Mouse (Mus musculus) kidney, embryonic 16.5 days (tissue): ENCODE results near the gene H2-DMa. TPM values are rescaled to one million over a fixed set of nuclear protein-coding genes. Genes with fewer than 3 reads are reported as not detected.

Source experiments
- ATAC-seq: fragments of 200-750 bp; cut with Nextera tagmentation; 2 replicates; pipeline ENCODE4 v1.8.0; 2017; ENCODE audit warnings: moderate TSS enrichment; ENCODE audit not compliant: low FRiP score, low TSS enrichment
- H3K27ac ChIP-seq: fragments of 300-500 bp; sonication (generic); 2 replicates; pipeline ENCODE4 v1.5.1; 2014; ENCODE audit warnings: low read length
- H3K27me3 ChIP-seq: fragments of 300-500 bp; sonication (generic); 2 replicates; pipeline ENCODE4 v1.6.1; 2014; ENCODE audit warnings: low read length, control low read depth, mixed read lengths; ENCODE audit not compliant: insufficient read depth
- H3K36me3 ChIP-seq: fragments of 300-500 bp; sonication (generic); 2 replicates; pipeline ENCODE4 v1.6.1; 2014; ENCODE audit warnings: low read length, control low read depth, mixed read lengths; ENCODE audit not compliant: insufficient read depth
- H3K4me1 ChIP-seq: fragments of 300-500 bp; sonication (generic); 2 replicates; pipeline ENCODE4 v1.6.1; 2014; ENCODE audit warnings: low read length, control low read depth, mixed read lengths; ENCODE audit not compliant: insufficient read depth
- H3K4me2 ChIP-seq: fragments of 300-500 bp; sonication (generic); replicated peaks from 2 replicates; pipeline ENCODE4 v1.6.1; 2014; ENCODE audit warnings: low read depth, low read length
- H3K4me3 ChIP-seq: fragments of 300-500 bp; sonication (generic); 2 replicates; pipeline ENCODE4 v1.5.1; 2014; ENCODE audit warnings: mild to moderate bottlenecking, low read length
- H3K9ac ChIP-seq: fragments of 300-500 bp; sonication (generic); replicated peaks from 2 replicates; pipeline ENCODE4 v1.6.1; 2014; ENCODE audit warnings: low read length
- H3K9me3 ChIP-seq: fragments of 300-500 bp; sonication (generic); 2 replicates; pipeline ENCODE4 v1.6.1; 2016; ENCODE audit warnings: low read length, control low read depth
- WGBS: fragments of 180-500 bp; shearing (Covaris S2); extraction: QIAGEN DNeasy Blood & Tissue Kit; methylation state at CpG from one replicate; pipeline ENCODE4 v1.1.7; 2014; 5-methylcytosine and 5-hydroxymethylcytosine counted together
- polyA plus RNA-seq: library from polyadenylated mRNA; unstranded; fragments of >200 nt; fragmentation: Nextera tagmentation; extraction: Ambion mirVana; gene quantifications from 2 replicates; pipeline ENCODE4 v1.2.1, GENCODE M21; 2015

Gene H2-DMa
- polyA plus RNA-seq, 1 experiment from 2014 or later = 19.0 TPM

- 45% methylated on average over 19 of the region's 19 CpGs for WGBS
- Histone ChIP-seq H3K4me3 (no peak overlapping the region), H3K27me3 (no peaks in the 10 kb centered on the region)
Observed at GRCm38 (mm10) chr17:34130073-34130947, 11.0 kb downstream of the H2-DMa start.

GRCm38 (mm10) chr17:34131911-34132310 lies 12.6 kb downstream of the H2-DMa start:
- no peak for ATAC-seq
- Histone ChIP-seq H3K27ac (no peak overlapping the region), H3K4me2 (no peak overlapping the region), H3K36me3 (no peaks in the 10 kb centered on the region), H3K9ac (no peak overlapping the region), H3K27me3 (0 out of 2 replicates have a peak, but pooled peaks cover 3% of the 10 kb centered on the region), H3K4me1 (peaks cover 37% of the 10 kb centered on the region), H3K9me3 (no peaks in the 10 kb centered on the region), H3K4me3 (no peak overlapping the region)
- 82% methylated on average over 7 of the region's 7 CpGs for WGBS

More at GRCm38 (mm10) chr17:34130073-34130947, 11.0 kb downstream of the H2-DMa start:
- H3K9ac ChIP-seq = no peak overlapping the region
- no peaks in the 10 kb centered on the region for H3K36me3 ChIP-seq
- H3K27ac ChIP-seq = no peak overlapping the region
- H3K4me2 ChIP-seq = no peak overlapping the region
- peaks cover 29% of the 10 kb centered on the region for H3K4me1 ChIP-seq
- no peak for ATAC-seq
- H3K9me3 ChIP-seq = no peaks in the 10 kb centered on the region

GRCm38 (mm10) chr17:34133289-34133688 lies 13.9 kb downstream of the H2-DMa start:
- H3K27me3 ChIP-seq = peaks cover 4% of the 10 kb centered on the region
- H3K36me3 ChIP-seq = no peaks in the 10 kb centered on the region
- H3K9me3 ChIP-seq = no peaks in the 10 kb centered on the region
- no peak overlapping the region for H3K9ac ChIP-seq
- peaks cover 23% of the 10 kb centered on the region for H3K4me1 ChIP-seq
- no peak overlapping the region for H3K4me3 ChIP-seq
- H3K27ac ChIP-seq = no peak overlapping the region
- whole genome bisulfite sequencing = 76% methylated on average over 11 of the region's 11 CpGs
- no peak overlapping the region for H3K4me2 ChIP-seq
- ATAC-seq = no peak

- no peaks in the 10 kb centered on the region for H3K36me3 ChIP-seq
- H3K4me1 ChIP-seq = peaks cover 18% of the 10 kb centered on the region; the same call in 1 of the 2 replicates
- no peak for ATAC-seq
- peaks cover 13% of the 10 kb centered on the region for H3K27me3 ChIP-seq
- no peak overlapping the region for H3K4me3 ChIP-seq
- no peaks in the 10 kb centered on the region for H3K9me3 ChIP-seq
- no peak overlapping the region for H3K4me2 ChIP-seq
- WGBS = 80% methylated on average over 3 of the region's 3 CpGs
- H3K27ac ChIP-seq = no peak overlapping the region
- no peak overlapping the region for H3K9ac ChIP-seq
Observed at GRCm38 (mm10) chr17:34134451-34134850, 15.1 kb downstream of the H2-DMa start.

DNA sequence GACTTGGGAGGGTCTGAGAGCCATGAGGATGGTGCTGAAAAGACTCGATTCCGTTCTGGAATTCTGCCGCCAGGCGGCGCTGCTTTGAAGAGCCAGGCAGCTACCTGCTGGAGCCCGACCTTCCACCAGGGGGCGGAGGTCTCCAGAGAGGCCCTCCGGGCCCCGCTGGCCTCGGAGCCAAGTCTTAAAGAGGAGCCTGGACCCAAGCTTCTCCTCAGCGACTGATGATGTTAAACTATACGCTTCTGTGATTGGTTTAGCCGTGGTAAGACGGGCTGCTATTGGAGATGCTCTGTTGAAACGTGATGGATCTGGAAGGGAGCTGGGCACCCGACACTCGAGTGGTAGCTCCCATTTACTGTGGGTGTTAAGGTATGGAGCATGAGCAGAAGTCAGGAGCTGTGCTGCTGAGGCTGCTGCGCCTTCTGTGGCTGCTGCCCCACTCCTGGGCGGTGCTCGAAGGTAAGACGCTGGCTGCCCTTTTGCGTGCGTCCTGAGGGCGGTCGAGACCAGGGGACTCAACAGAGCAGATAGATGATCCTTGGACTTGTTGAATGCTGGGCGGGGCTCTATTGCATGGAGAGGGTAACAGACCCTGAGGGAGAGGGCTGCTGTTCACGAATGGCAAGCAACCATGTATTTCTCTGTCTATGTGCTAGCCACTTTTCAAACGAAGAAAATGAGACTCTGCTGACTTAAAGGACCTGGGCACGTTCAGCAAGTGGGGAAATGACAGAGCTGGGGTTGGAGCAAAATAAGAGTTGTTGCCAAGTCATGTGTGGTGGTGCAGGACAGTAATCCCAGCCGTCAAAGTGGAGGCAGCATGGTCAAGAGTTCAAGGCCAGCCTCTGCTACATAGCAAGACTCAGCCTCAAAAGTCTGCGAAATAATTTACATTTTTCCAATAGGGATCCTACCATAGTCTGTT lies 16.2 kb downstream of the H2-DMa start:
- Histone ChIP-seq H3K4me1 (peaks cover 23% of the 10 kb centered on the region; the same call in 1 of the 2 replicates), H3K4me3 (peak overlapping the region; percentile 45), H3K36me3 (no peaks in the 10 kb centered on the region), H3K4me2 (peak overlapping the region; percentile 80), H3K9me3 (no peaks in the 10 kb centered on the region), H3K9ac (peak overlapping the region; percentile 54), H3K27ac (0 out of 2 replicates have a peak overlapping the region, but pooled peaks have one; percentile 28), H3K27me3 (peaks cover 13% of the 10 kb centered on the region)
- ATAC-seq = peak; percentile 98
- WGBS = 6% methylated on average over 31 of the region's 31 CpGs

DNA sequence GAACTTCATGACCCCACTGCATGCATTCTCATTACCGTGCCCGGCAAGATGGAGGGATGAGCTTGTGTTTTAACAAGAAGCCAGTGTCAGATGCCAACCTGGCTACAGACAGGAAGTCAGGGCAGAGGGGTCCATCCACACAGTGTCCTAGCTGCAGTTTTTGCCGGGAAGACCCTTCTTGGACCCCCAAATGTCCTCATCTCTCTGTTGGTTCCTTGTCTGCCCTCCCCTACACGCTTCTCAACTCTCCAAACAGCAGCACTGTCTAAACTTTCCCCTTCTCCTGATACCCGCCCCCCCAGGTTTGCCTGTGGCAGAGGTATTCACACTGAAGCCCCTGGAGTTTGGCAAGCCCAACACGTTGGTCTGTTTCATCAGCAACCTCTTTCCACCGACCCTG lies 18.3 kb downstream of the H2-DMa start:
- 70% methylated on average over 7 of the region's 7 CpGs for WGBS
- H3K4me3 ChIP-seq = no peak overlapping the region
- peaks cover 18% of the 10 kb centered on the region for H3K27me3 ChIP-seq
- H3K27ac ChIP-seq = no peak overlapping the region
- no peak overlapping the region for H3K9ac ChIP-seq
- no peaks in the 10 kb centered on the region for H3K9me3 ChIP-seq
- no peak for ATAC-seq
- H3K4me1 ChIP-seq = peaks cover 23% of the 10 kb centered on the region; the same call in 1 of the 2 replicates
- no peak overlapping the region for H3K4me2 ChIP-seq
- no peaks in the 10 kb centered on the region for H3K36me3 ChIP-seq

DNA sequence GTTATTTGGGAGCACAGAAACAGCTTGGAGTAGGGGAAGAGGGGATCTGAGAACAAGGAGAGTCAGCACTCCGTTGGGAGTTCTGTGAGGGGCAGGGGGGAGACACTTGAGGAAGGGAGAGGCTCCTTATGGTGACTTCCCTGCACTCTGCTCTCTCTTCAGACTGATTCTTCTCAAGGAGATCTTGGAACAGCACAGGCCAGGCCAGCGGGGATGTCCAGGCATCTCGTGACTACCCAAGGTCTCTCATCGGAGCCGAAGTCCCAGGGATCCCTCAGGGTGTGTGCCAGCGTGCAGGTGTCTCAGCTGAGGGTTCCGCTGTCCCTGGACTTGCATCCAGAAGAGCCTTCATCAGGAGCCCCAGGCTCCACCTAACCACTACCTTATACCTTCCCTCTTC lies 19.3 kb downstream of the H2-DMa start:
- H3K4me3 ChIP-seq = no peak overlapping the region
- H3K4me2 ChIP-seq = no peak overlapping the region
- peaks cover 27% of the 10 kb centered on the region; the same call in 1 of the 2 replicates for H3K4me1 ChIP-seq
- no peak overlapping the region for H3K9ac ChIP-seq
- 80% methylated on average over 7 of the region's 7 CpGs for WGBS
- H3K9me3 ChIP-seq = no peaks in the 10 kb centered on the region
- H3K27me3 ChIP-seq = peaks cover 18% of the 10 kb centered on the region
- no peak overlapping the region for H3K27ac ChIP-seq
- H3K36me3 ChIP-seq = no peaks in the 10 kb centered on the region
- ATAC-seq = no peak

DNA sequence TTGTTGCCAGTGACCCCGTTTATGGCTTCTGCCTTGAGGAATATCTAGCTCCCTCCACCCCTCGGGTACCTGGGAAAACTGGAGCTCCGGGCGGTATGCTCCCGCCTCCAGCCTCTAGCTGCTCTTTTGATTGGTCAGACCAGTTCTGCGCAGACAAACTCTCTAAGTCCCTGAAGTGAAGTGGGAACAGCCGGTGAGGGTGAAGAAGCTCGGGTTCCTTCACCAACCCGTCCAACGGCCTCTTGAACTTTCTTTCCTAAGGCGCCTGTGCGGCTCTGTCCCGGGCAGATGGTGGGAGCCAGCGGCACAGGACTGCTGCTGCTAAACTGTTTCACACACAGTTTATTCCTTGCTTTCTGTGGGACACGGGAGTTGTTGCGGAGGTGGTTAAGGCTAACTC lies 20.1 kb downstream of the H2-DMa start:
- Histone ChIP-seq H3K9ac (peak overlapping the region; percentile 53), H3K27me3 (peaks cover 18% of the 10 kb centered on the region)
- ATAC-seq = 0 out of 2 replicates have a peak, but pooled peaks have one; percentile 10

DNA sequence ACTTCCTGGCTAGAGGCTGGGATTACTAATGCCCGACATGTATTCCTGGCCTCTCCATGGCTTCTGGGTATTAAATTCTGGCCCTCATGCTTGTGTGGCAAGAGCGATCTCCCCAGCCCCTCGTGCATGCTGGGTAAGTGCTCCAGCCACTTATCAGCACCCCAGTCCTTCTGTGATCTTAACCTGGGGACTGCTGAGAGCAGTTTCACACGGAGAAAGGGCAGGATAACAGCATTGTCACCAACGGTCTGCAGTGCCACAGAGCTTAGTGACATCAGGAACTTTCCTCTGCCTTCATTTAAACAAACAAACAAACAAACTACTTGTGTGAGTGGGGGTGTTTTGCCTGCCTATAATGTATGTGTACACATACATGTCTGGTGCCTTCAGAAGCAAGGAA lies 20.9 kb downstream of the H2-DMa start:
- H3K27ac ChIP-seq = no peak overlapping the region
- H3K27me3 ChIP-seq = peaks cover 18% of the 10 kb centered on the region
- no peak overlapping the region for H3K9ac ChIP-seq
- no peak overlapping the region for H3K4me3 ChIP-seq
- 11% methylated on average over 5 of the region's 5 CpGs for WGBS
- H3K4me2 ChIP-seq = peak overlapping the region; percentile 60; the same call in 1 of the 2 replicates
- no peaks in the 10 kb centered on the region for H3K9me3 ChIP-seq
- no peaks in the 10 kb centered on the region for H3K36me3 ChIP-seq
- peaks cover 27% of the 10 kb centered on the region; the same call in 1 of the 2 replicates for H3K4me1 ChIP-seq
- no peak for ATAC-seq

More for the DNA sequence above, 20.1 kb downstream of the H2-DMa start:
- Histone ChIP-seq H3K9me3 (no peaks in the 10 kb centered on the region), H3K4me2 (peak overlapping the region; percentile 60), H3K4me3 (peak overlapping the region; percentile 37), H3K4me1 (peaks cover 27% of the 10 kb centered on the region; the same call in 1 of the 2 replicates), H3K27ac (no peak overlapping the region), H3K36me3 (no peaks in the 10 kb centered on the region)
- 1% methylated on average over 16 of the region's 16 CpGs for WGBS
